Mouse (Mus musculus): ENCODE measurements around the gene Gm4788. TPM values are rescaled to one million over a fixed set of nuclear protein-coding genes. Genes with fewer than 3 reads are reported as not detected.
"Not testable (repeated sequence)": the region's sequence is repeated elsewhere in the genome, so short reads cannot be mapped to it uniquely, and the experiment has no call there.

The Gm4788 gene
- not detected in 2 replicates for polyA plus RNA-seq (2015; fragmentation: Nextera tagmentation; extraction: Ambion mirVana)

GRCm38 (mm10) chr1:139781143-139781542 is at the start of gene Gm4788:
Gene Gm4788, minus strand, starts transcription at chr1:139781243.
- no peak within 1 kb of the TSS for H3K4me3 ChIP-seq (ENCODE audit: low read length)
- 94% methylated on average over 1 of the region's 1 CpGs for WGBS
- H3K36me3 ChIP-seq (ENCODE audit: control insufficient read depth, insufficient read depth, low read length) = no peaks in the 10 kb centered on the region
- no peak for ATAC-seq
- H3K9ac ChIP-seq (ENCODE audit: low read depth, low read length) = no peak within 1 kb of the TSS
- H3K4me1 ChIP-seq (ENCODE audit: control insufficient read depth, insufficient read depth, low read depth, low read length) = no peaks in the 10 kb centered on the region
- H3K27me3 ChIP-seq (replicated peaks; ENCODE audit: control insufficient read depth, insufficient read depth, low read length) = no peaks in the 10 kb centered on the region
- no peaks in the 10 kb centered on the region for H3K9me3 ChIP-seq (ENCODE audit: control insufficient read depth, low read length)
- H3K4me2 ChIP-seq (ENCODE audit: low read length) = no peak within 1 kb of the TSS
- no peak within 1 kb of the TSS for H3K27ac ChIP-seq (ENCODE audit: low read depth, low read length)

GRCm38 (mm10) chr1:139808594-139808993 is 27.6 kb upstream of the Gm4788 start:
- Histone ChIP-seq H3K36me3 (ENCODE audit: control insufficient read depth, insufficient read depth, low read length) (no peaks in the 10 kb centered on the region), H3K4me2 (ENCODE audit: low read length) (no peak overlapping the region), H3K4me3 (ENCODE audit: low read length) (no peak overlapping the region), H3K27me3 (replicated peaks; ENCODE audit: control insufficient read depth, insufficient read depth, low read length) (no peaks in the 10 kb centered on the region), H3K27ac (ENCODE audit: low read depth, low read length) (no peak overlapping the region), H3K4me1 (ENCODE audit: control insufficient read depth, insufficient read depth, low read depth, low read length) (no peaks in the 10 kb centered on the region), H3K9me3 (ENCODE audit: control insufficient read depth, low read length) (no peaks in the 10 kb centered on the region), H3K9ac (ENCODE audit: low read depth, low read length) (no peak overlapping the region)
- no peak for ATAC-seq

GRCm38 (mm10) chr1:139769913-139770312 is 11.1 kb downstream of the Gm4788 start:
- ATAC-seq; H3K27ac ChIP-seq (ENCODE audit: low read depth, low read length); H3K4me1 ChIP-seq (ENCODE audit: control insufficient read depth, insufficient read depth, low read depth, low read length); H3K4me3 ChIP-seq (ENCODE audit: low read length); H3K9me3 ChIP-seq (ENCODE audit: control insufficient read depth, low read length); H3K9ac ChIP-seq (ENCODE audit: low read depth, low read length); H3K27me3 ChIP-seq (replicated peaks; ENCODE audit: control insufficient read depth, insufficient read depth, low read length); H3K36me3 ChIP-seq (ENCODE audit: control insufficient read depth, insufficient read depth, low read length); H3K4me2 ChIP-seq (ENCODE audit: low read length): not testable (repeated sequence)
- WGBS = 89% methylated on average over 3 of the region's 3 CpGs

- H3K4me2 ChIP-seq (ENCODE audit: low read length); H3K27me3 ChIP-seq (replicated peaks; ENCODE audit: control insufficient read depth, insufficient read depth, low read length); ATAC-seq; H3K4me3 ChIP-seq (ENCODE audit: low read length); H3K27ac ChIP-seq (ENCODE audit: low read depth, low read length); H3K9ac ChIP-seq (ENCODE audit: low read depth, low read length); H3K4me1 ChIP-seq (ENCODE audit: control insufficient read depth, insufficient read depth, low read depth, low read length); H3K36me3 ChIP-seq (ENCODE audit: control insufficient read depth, insufficient read depth, low read length); H3K9me3 ChIP-seq (ENCODE audit: control insufficient read depth, low read length): not testable (repeated sequence)
- WGBS = 96% methylated on average over 7 of the region's 22 CpGs
These were observed 64.4 kb downstream of the Gm4788 start for GRCm38 (mm10) chr1:139716681-139717080.

- not testable (repeated sequence) for H3K4me3 ChIP-seq (ENCODE audit: low read length); H3K9ac ChIP-seq (ENCODE audit: low read depth, low read length); H3K4me2 ChIP-seq (ENCODE audit: low read length); H3K27me3 ChIP-seq (replicated peaks; ENCODE audit: control insufficient read depth, insufficient read depth, low read length); H3K9me3 ChIP-seq (ENCODE audit: control insufficient read depth, low read length); H3K4me1 ChIP-seq (ENCODE audit: control insufficient read depth, insufficient read depth, low read depth, low read length); ATAC-seq; H3K36me3 ChIP-seq (ENCODE audit: control insufficient read depth, insufficient read depth, low read length); H3K27ac ChIP-seq (ENCODE audit: low read depth, low read length)
- WGBS = 97% methylated on average over 6 of the region's 16 CpGs
These were observed 64.8 kb downstream of the Gm4788 start for GRCm38 (mm10) chr1:139716249-139716648.

GRCm38 (mm10) chr1:139649921-139650320 is 131.1 kb downstream of the Gm4788 start:
- H3K27ac ChIP-seq (ENCODE audit: low read depth, low read length); H3K36me3 ChIP-seq (ENCODE audit: control insufficient read depth, insufficient read depth, low read length); H3K4me1 ChIP-seq (ENCODE audit: control insufficient read depth, insufficient read depth, low read depth, low read length); H3K4me3 ChIP-seq (ENCODE audit: low read length); H3K9me3 ChIP-seq (ENCODE audit: control insufficient read depth, low read length); ATAC-seq; H3K4me2 ChIP-seq (ENCODE audit: low read length); H3K9ac ChIP-seq (ENCODE audit: low read depth, low read length); H3K27me3 ChIP-seq (replicated peaks; ENCODE audit: control insufficient read depth, insufficient read depth, low read length): not testable (repeated sequence)
- 94% methylated on average over 18 of the region's 18 CpGs for WGBS

Other genes starting within 250 kb of the Gm4788 start
- gene Cfhr1, start 221.0 kb downstream of the Gm4788 start, polyA plus RNA-seq (2015; fragmentation: Nextera tagmentation; extraction: Ambion mirVana) = not detected in 2 replicates
- 0.19 and 0.20 TPM in 2 replicates for gene Cfhr2, start 77.5 kb upstream of the Gm4788 start, polyA plus RNA-seq (2015; fragmentation: Nextera tagmentation; extraction: Ambion mirVana)